Mouse (Mus musculus) liver, embryonic 12.5 days (tissue): Measurements from ENCODE around the gene Nsmf. TPM values are rescaled to one million over a fixed set of nuclear protein-coding genes. Genes with fewer than 3 reads are reported as not detected.

Experiments used
- ATAC-seq: fragments of 200-750 bp; cut with Nextera tagmentation; 2 replicates; pipeline ENCODE4 v1.8.0; 2017; ENCODE audit warnings: moderate number of reproducible peaks, mild to moderate bottlenecking, moderate library complexity
- H3K27ac ChIP-seq: fragments of 300-500 bp; sonication (generic); 2 replicates; pipeline ENCODE4 v1.5.1; 2016; ENCODE audit warnings: mild to moderate bottlenecking
- H3K27me3 ChIP-seq: fragments of 300-500 bp; sonication (generic); replicated peaks from 2 replicates; pipeline ENCODE4 v1.6.1; 2016; ENCODE audit warnings: mild to moderate bottlenecking, moderate library complexity
- H3K36me3 ChIP-seq: fragments of 300-500 bp; sonication (generic); 2 replicates; pipeline ENCODE4 v1.6.1; 2016; ENCODE audit warnings: mild to moderate bottlenecking, moderate library complexity
- H3K4me1 ChIP-seq: fragments of 300-500 bp; sonication (generic); 2 replicates; pipeline ENCODE4 v1.6.1; 2016
- H3K4me2 ChIP-seq: fragments of 300-500 bp; sonication (generic); 2 replicates; pipeline ENCODE4 v1.6.1; 2016; ENCODE audit warnings: mild to moderate bottlenecking, moderate library complexity
- H3K4me3 ChIP-seq: fragments of 300-500 bp; sonication (generic); 2 replicates; pipeline ENCODE4 v1.5.1; 2016; ENCODE audit warnings: mild to moderate bottlenecking, moderate library complexity
- H3K9ac ChIP-seq: fragments of 300-500 bp; sonication (generic); 2 replicates; pipeline ENCODE4 v1.6.1; 2016; ENCODE audit warnings: mild to moderate bottlenecking, moderate library complexity
- H3K9me3 ChIP-seq: fragments of 300-500 bp; sonication (generic); replicated peaks from 2 replicates; pipeline ENCODE4 v1.6.1; 2016; ENCODE audit warnings: mild to moderate bottlenecking, moderate library complexity
- WGBS: fragments of 180-500 bp; shearing (Covaris S2); methylation state at CpG from one replicate; pipeline ENCODE4 v1.1.7; 2016; ENCODE audit not compliant: insufficient replicate concordance; 5-methylcytosine and 5-hydroxymethylcytosine counted together
- polyA plus RNA-seq: library from polyadenylated mRNA; unstranded; fragments of >200 nt; fragmentation: Nextera tagmentation; extraction: Ambion mirVana; gene quantifications from 2 replicates; pipeline ENCODE4 v1.2.1, GENCODE M21; 2016

Gene Nsmf
- polyA plus RNA-seq, 1 experiment from 2014 or later = 16.1 TPM

DNA sequence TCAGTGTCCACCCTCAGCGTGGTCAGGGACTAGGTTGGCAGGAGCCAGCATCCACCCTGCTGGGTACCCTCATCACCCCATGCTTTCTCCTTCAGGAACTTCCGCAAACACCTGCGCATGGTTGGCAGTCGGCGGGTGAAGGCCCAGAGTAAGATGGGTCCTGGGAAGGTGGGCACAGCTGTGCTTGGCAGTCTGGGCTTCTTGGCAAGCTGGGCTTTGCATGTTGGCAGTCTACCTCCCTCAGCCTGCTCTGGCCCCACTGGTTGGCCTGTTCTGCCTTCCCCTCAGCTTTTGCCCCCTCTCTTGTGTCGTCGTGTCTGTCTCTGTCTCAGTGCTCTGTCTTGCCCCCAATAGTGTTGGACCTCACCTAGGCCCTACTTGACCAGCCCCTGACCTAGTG, 4.8 kb downstream of the Nsmf start:
- H3K9me3 ChIP-seq = no peaks in the 10 kb centered on the region
- H3K36me3 ChIP-seq = peaks cover 26% of the 10 kb centered on the region
- ATAC-seq = no peak
- H3K4me3 ChIP-seq = no peak overlapping the region
- no peaks in the 10 kb centered on the region for H3K27me3 ChIP-seq
- WGBS = 79% methylated on average over 7 of the region's 7 CpGs
- H3K9ac ChIP-seq = no peak overlapping the region
- no peak overlapping the region for H3K4me2 ChIP-seq
- peaks cover 71% of the 10 kb centered on the region for H3K4me1 ChIP-seq
- H3K27ac ChIP-seq = no peak overlapping the region

DNA sequence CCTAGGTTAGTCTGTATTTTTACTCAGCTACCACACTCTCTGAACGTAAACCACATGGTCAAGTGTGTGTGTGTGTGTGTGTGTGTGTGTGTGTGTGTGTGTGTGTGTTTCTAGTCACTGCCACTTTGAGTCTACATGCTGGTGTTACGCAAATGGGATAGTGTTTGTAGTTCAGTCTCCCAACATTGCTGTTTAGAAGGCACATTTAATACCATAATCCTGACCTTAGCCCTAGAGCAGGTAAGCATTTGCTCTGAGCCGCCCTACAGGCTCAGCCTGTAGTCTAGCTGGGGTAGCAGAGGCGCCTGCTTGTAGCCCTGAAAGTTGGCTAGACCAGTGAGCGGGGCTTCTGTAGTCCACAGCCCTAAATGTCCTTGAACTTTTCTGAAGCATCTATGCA, 9.4 kb downstream of the Nsmf start:
- no peak overlapping the region for H3K4me3 ChIP-seq

DNA sequence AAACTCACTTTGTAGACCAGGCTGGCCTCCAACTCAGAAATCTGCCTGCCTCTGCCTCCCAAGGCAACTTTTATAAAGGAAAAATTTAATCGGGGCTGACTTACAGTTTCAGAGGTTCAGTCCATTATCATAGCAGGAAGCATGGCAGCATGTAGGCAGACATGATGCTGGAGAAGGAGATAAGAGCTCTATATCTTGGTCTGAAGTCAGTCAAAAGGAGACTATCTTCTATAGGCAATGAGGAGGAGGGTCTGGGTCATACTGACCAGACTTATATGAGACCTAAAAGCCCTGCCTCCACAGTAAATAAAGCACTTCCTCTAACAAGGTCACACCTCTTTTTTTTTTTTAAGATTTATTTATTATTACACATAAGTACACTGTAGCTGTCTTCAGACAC, 10.1 kb downstream of the Nsmf start:
- no peak overlapping the region for H3K27ac ChIP-seq
- no peak overlapping the region for H3K4me2 ChIP-seq
- no peaks in the 10 kb centered on the region for H3K27me3 ChIP-seq
- H3K36me3 ChIP-seq = peaks cover 17% of the 10 kb centered on the region
- H3K9ac ChIP-seq = no peak overlapping the region
- no peaks in the 10 kb centered on the region for H3K9me3 ChIP-seq
- WGBS = 32% methylated on average over 1 of the region's 1 CpGs
- peaks cover 40% of the 10 kb centered on the region for H3K4me1 ChIP-seq
- peak; percentile 62; the same call in 1 of the 2 replicates for ATAC-seq
- H3K4me3 ChIP-seq = no peak overlapping the region

More for the DNA sequence above, 9.4 kb downstream of the Nsmf start:
- Histone ChIP-seq H3K9ac (no peak overlapping the region), H3K9me3 (no peaks in the 10 kb centered on the region), H3K27me3 (no peaks in the 10 kb centered on the region), H3K4me1 (peaks cover 46% of the 10 kb centered on the region), H3K4me2 (no peak overlapping the region), H3K36me3 (peaks cover 17% of the 10 kb centered on the region), H3K27ac (no peak overlapping the region)
- no peak for ATAC-seq
- WGBS = 86% methylated on average over 5 of the region's 5 CpGs

DNA sequence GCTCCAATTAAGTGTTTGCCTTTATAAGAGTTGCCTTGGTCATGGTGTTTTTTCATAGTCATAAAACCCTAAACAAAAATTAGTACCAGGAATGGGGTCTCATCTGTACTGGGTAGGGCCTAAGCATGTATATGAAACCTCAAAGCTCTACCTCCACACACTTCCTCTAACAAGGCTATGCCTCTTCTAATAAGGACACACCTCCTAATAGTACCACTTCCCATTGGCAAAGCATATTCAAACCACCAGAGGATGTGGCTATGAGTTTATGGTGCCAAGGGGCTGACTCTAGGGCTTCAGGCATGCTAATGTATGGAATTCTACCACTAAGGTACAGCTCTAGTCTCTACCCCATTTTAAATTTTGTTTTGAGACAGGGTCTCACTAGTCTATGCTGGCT, 11.4 kb downstream of the Nsmf start:
- Histone ChIP-seq H3K9me3 (no peaks in the 10 kb centered on the region), H3K4me2 (no peak overlapping the region), H3K36me3 (peaks cover 14% of the 10 kb centered on the region), H3K4me1 (peaks cover 29% of the 10 kb centered on the region), H3K27me3 (no peaks in the 10 kb centered on the region), H3K4me3 (no peak overlapping the region), H3K27ac (no peak overlapping the region), H3K9ac (no peak overlapping the region)
- ATAC-seq = no peak

DNA sequence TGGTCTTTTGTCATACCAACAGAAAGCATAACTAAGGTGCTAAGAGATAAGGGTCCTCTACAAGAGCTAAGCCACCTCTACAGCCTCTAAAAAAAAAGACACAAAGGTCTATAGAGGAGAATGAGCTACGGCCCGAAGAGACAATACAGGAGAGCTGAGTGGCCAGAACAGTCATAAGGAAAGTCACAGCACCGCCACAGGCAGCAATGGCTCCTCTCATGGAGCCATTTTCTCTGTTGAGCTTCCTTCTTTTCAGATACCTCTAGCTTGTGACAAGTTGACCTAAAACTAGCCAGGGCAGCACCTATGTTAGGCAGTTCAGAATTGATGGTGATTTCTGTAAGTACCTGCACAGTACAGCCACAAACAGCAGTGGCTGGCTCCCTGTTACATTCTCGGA, 12.4 kb downstream of the Nsmf start:
- Histone ChIP-seq H3K27ac (no peak overlapping the region), H3K9ac (no peak overlapping the region), H3K4me2 (no peak overlapping the region), H3K36me3 (peaks cover 6% of the 10 kb centered on the region), H3K9me3 (no peaks in the 10 kb centered on the region), H3K4me3 (no peak overlapping the region), H3K27me3 (no peaks in the 10 kb centered on the region), H3K4me1 (peaks cover 21% of the 10 kb centered on the region; the same call in 1 of the 2 replicates)
- WGBS = 70% methylated on average over 4 of the region's 4 CpGs
- ATAC-seq = no peak

DNA sequence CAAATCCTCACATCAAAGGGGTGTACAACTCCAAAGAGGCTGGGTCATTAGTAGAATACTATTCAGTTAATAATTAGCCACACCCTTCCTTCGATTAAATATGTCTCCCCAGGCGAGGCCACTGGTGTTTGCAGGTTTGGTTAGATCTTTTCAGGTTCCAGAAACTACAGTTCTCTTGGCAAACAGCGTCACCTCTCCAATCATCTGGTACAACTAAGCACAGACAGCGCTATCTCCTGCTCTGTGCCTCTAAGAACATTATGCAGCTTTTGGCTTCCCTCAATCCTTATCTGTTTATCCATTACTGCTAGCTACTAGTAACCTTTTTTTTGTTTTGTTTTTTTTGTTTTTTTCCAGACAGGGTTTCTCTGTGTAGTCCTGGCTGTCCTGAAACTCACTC, 15.4 kb downstream of the Nsmf start:
- Histone ChIP-seq H3K9me3 (no peaks in the 10 kb centered on the region), H3K36me3 (no peaks in the 10 kb centered on the region), H3K4me2 (no peak overlapping the region), H3K27me3 (no peaks in the 10 kb centered on the region), H3K4me3 (no peak overlapping the region), H3K27ac (no peak overlapping the region), H3K4me1 (peaks cover 6% of the 10 kb centered on the region; the same call in 1 of the 2 replicates), H3K9ac (no peak overlapping the region)
- no peak for ATAC-seq
- 56% methylated on average over 4 of the region's 4 CpGs for WGBS

DNA sequence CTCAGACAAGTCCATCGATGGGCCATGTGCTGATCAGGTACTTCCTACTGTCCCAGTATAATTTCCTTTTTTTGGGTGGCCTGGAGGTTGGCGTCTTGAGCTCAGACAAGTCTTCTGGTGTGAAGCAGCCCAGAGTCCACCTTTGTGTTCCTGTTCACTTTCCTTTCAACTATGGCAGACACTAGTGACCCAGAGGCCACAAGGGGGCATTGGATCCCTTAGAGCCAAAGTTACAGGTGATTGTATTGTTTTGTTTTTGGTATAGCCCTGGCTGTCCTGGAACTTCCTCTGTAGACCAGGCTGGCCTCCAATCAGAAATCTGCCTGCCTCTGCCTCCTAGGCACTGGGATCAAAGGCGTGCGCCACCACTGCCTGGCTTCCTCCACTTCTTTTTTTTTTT, 18.2 kb downstream of the Nsmf start:
- H3K27ac ChIP-seq = no peak overlapping the region
- no peak for ATAC-seq
- no peak overlapping the region for H3K4me2 ChIP-seq
- 75% methylated on average over 4 of the region's 4 CpGs for WGBS
- H3K9me3 ChIP-seq = no peaks in the 10 kb centered on the region
- H3K36me3 ChIP-seq = no peaks in the 10 kb centered on the region
- H3K4me1 ChIP-seq = peaks cover 11% of the 10 kb centered on the region
- H3K27me3 ChIP-seq = no peaks in the 10 kb centered on the region
- no peak overlapping the region for H3K9ac ChIP-seq
- H3K4me3 ChIP-seq = no peak overlapping the region

DNA sequence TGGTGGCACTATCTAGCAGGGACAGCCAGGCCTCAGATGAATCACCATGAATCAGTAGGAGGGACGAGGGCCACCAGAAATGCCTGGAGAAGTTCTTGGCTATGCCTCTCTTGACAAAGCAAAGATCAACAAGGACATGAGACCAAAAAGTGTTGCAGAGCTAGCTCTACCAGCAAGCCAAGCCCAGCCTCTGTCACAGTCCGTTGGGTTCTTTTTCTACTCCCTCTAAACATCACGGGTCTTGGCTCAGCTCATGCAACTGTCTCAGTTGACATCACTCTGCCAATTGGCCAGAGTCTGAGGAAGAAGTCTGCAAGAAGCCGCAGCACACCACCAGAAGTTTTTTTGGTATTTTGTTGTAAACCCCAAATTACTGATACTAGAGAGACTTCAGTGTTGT, 21.4 kb downstream of the Nsmf start:
- H3K9ac ChIP-seq = no peak overlapping the region
- ATAC-seq = no peak
- 60% methylated on average over 4 of the region's 4 CpGs for WGBS

DNA sequence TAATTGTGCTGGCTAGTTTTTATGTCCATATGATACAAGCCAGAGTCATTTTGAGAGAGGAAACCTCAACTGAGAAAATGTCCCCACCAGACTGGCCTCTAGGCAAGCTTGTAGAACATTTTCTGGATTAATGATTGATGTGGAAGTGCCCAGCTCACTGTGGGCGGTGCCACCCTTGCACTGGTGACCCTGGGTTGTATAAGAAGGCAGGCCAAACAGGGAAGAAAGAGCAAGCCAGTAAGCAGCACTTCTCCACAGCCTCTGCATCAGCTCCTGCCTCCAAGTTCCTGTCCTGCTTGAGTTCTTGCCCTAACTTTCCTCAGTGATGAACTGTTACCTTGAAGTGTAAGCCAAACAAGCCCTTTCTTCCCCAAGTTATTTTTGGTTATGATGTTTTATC, 24.8 kb downstream of the Nsmf start:
- Histone ChIP-seq H3K4me2 (no peak overlapping the region), H3K9me3 (no peaks in the 10 kb centered on the region), H3K36me3 (no peaks in the 10 kb centered on the region), H3K27me3 (peaks cover 32% of the 10 kb centered on the region), H3K4me1 (peaks cover 7% of the 10 kb centered on the region), H3K4me3 (no peak overlapping the region), H3K27ac (0 out of 2 replicates have a peak overlapping the region, but pooled peaks have one; percentile 2), H3K9ac (no peak overlapping the region)
- no peak for ATAC-seq
- 62% methylated on average over 1 of the region's 1 CpGs for whole genome bisulfite sequencing

More for the DNA sequence above, 21.4 kb downstream of the Nsmf start:
- Histone ChIP-seq H3K4me1 (peaks cover 7% of the 10 kb centered on the region), H3K9me3 (no peaks in the 10 kb centered on the region), H3K27ac (no peak overlapping the region), H3K27me3 (peaks cover 6% of the 10 kb centered on the region), H3K36me3 (no peaks in the 10 kb centered on the region), H3K4me2 (no peak overlapping the region), H3K4me3 (no peak overlapping the region)

DNA sequence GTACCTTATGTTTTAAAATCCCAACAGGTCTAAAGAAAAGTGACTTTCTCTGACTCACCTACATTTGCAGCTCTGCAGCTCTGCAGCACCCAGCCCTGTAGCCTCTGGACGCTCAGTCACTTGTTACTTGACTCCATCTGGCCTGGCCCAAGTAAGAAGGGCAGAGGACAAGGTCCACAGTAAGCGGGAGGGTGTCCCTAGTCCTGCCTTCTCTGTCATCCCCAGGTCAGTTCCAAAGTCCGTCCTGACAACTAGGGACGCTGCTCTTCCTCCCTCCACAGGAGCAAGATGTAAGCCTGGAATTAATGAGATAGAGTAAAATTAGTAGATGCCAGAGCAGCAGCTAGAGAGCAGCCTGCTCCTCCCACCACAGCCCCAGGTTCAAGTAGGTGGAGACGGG, 25.9 kb downstream of the Nsmf start, which contains the start of gene Entpd8:
Gene Entpd8 (plus strand): TSS at position 229 of the 400 bp plus-strand sequence.
- Histone ChIP-seq H3K27me3 (peaks cover 43% of the 10 kb centered on the region), H3K9me3 (no peaks in the 10 kb centered on the region), H3K4me2 (peak within 1 kb of the TSS; percentile 18), H3K9ac (no peak within 1 kb of the TSS), H3K36me3 (no peaks in the 10 kb centered on the region), H3K27ac (no peak within 1 kb of the TSS), H3K4me3 (no peak within 1 kb of the TSS), H3K4me1 (peaks cover 7% of the 10 kb centered on the region)
- ATAC-seq = 0 out of 2 replicates have a peak, but pooled peaks have one; percentile 42
- 46% methylated on average over 5 of the region's 5 CpGs for WGBS

DNA sequence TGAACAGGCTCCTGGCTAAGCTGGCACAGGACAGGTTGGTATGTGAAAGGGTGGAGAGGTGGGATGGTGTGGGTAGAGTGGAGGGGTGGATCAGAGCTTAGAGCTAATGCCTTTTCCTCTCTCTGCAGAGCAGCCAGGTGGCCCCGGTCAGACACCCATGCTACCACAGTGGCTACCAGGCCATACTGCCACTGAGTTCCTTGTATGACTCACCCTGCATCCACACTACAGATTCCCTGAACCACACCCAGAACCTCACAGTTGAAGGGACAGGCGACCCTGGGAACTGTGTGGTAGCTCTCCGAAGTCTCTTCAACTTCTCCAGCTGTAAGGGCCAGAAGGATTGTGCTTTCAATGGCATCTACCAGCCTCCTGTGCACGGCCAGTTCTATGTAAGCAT, 29.5 kb downstream of the Nsmf start:
- ATAC-seq = no peak
- no peak overlapping the region for H3K4me2 ChIP-seq
- H3K9me3 ChIP-seq = no peaks in the 10 kb centered on the region
- WGBS = 60% methylated on average over 4 of the region's 4 CpGs
- no peaks in the 10 kb centered on the region for H3K36me3 ChIP-seq
- no peak overlapping the region for H3K27ac ChIP-seq
- no peak overlapping the region for H3K4me3 ChIP-seq
- peaks cover 50% of the 10 kb centered on the region for H3K27me3 ChIP-seq
- H3K4me1 ChIP-seq = no peaks in the 10 kb centered on the region
- H3K9ac ChIP-seq = no peak overlapping the region

DNA sequence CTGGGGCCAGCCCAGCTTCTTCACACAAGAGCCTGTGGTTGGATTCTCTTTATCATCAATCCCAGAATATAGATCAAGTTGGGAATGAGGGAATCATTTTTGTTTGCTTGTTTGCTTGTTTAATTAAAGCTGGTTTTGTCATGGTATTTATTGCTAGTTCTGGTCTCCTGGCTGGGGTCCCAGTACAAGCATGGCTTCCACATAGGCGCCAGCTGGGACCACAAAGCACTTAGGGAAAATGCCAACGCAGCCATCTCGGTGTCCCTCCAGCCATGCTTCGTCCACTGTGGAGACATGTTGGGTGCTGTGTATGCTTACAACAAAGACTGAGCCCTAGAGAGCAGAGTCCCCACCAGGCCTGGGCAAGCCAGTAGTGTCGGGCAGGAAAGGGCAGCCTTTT, 31.4 kb downstream of the Nsmf start:
- Histone ChIP-seq H3K27ac (no peak overlapping the region), H3K4me3 (no peak overlapping the region), H3K36me3 (no peaks in the 10 kb centered on the region), H3K9me3 (no peaks in the 10 kb centered on the region), H3K4me1 (no peaks in the 10 kb centered on the region), H3K27me3 (peaks cover 44% of the 10 kb centered on the region), H3K9ac (no peak overlapping the region), H3K4me2 (no peak overlapping the region)
- ATAC-seq = no peak
- whole genome bisulfite sequencing = 69% methylated on average over 5 of the region's 5 CpGs

DNA sequence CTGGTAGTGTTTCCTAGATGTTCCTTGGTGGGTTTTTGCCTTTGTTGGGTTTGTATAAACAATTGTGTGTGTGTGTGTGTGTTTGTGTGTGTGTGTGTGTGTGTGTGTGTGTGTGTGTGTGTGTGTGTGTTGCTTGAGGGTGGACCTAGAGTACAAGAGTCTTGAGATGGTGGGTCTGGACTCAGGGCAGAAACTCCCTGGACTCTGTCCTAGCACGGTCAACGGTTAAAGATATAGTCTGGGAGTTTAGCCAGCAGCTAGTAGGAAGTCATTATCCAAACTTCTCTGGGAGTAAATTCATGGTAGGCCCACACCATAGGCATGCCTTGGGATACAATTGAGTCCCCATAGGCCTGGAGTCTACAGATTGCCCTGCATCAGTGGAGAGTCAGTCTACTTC, 33.7 kb downstream of the Nsmf start:
- Histone ChIP-seq H3K36me3 (no peaks in the 10 kb centered on the region), H3K27me3 (peaks cover 45% of the 10 kb centered on the region), H3K9ac (no peak overlapping the region), H3K4me3 (no peak overlapping the region), H3K9me3 (no peaks in the 10 kb centered on the region), H3K4me2 (no peak overlapping the region), H3K27ac (no peak overlapping the region), H3K4me1 (no peaks in the 10 kb centered on the region)
- WGBS = 85% methylated on average over 2 of the region's 2 CpGs
- ATAC-seq = no peak
